Mouse (Mus musculus) T-cell, adult 2 months (primary cell): ENCODE data around the gene Kdm7a.

Source experiments
- DNase-seq: peaks from one replicate; pipeline ENCODE4 v3.0.0; 2022; ENCODE audit warnings: low spot score

Kdm7a gene

GRCm38 (mm10) chr6:39205650-39206580, 674 bp downstream of the Kdm7a start:
- peak; percentile 43 for DNase-seq

GRCm38 (mm10) chr6:39205064-39205649, 1.4 kb downstream of the Kdm7a start:
- peak; percentile 90 for DNase-seq

- no peak for DNase-seq
These were observed 2.1 kb downstream of the Kdm7a start for GRCm38 (mm10) chr6:39204444-39204843.

- no peak for DNase-seq
These were observed 3.4 kb downstream of the Kdm7a start for GRCm38 (mm10) chr6:39203236-39203635.

- no peak for DNase-seq
These were observed 13.6 kb downstream of the Kdm7a start for GRCm38 (mm10) chr6:39193006-39193405.

GRCm38 (mm10) chr6:39191518-39191917, 15.1 kb downstream of the Kdm7a start:
- DNase-seq: no peak

GRCm38 (mm10) chr6:39187227-39187626, 19.4 kb downstream of the Kdm7a start:
- peak; percentile 31 for DNase-seq

- no peak for DNase-seq
These were observed 37.5 kb downstream of the Kdm7a start for GRCm38 (mm10) chr6:39169089-39169488.

GRCm38 (mm10) chr6:39164891-39165290, 41.7 kb downstream of the Kdm7a start:
- no peak for DNase-seq

- DNase-seq: no peak
These were observed 44.6 kb downstream of the Kdm7a start for GRCm38 (mm10) chr6:39161975-39162374.

GRCm38 (mm10) chr6:39146041-39146440, 60.5 kb downstream of the Kdm7a start:
- no peak for DNase-seq

GRCm38 (mm10) chr6:39132556-39132955, 74.0 kb downstream of the Kdm7a start:
- DNase-seq: no peak

GRCm38 (mm10) chr6:39131480-39131879, 75.1 kb downstream of the Kdm7a start:
- DNase-seq: no peak

- DNase-seq: no peak
These were observed 81.9 kb downstream of the Kdm7a start for GRCm38 (mm10) chr6:39124719-39125118.

- no peak for DNase-seq
These were observed 85.9 kb downstream of the Kdm7a start for GRCm38 (mm10) chr6:39120685-39121084.

- DNase-seq: no peak
These were observed 88.1 kb downstream of the Kdm7a start for GRCm38 (mm10) chr6:39118456-39118881.

- peak; percentile 55 for DNase-seq
These were observed 88.8 kb downstream of the Kdm7a start, which contains the start of gene Parp12 for GRCm38 (mm10) chr6:39117584-39118455. Parp12 (minus strand) TSS chr6:39118349.

GRCm38 (mm10) chr6:39115438-39115837, 91.2 kb downstream of the Kdm7a start:
- no peak for DNase-seq

- no peak for DNase-seq
These were observed 93.4 kb downstream of the Kdm7a start for GRCm38 (mm10) chr6:39113141-39113540.

GRCm38 (mm10) chr6:39112701-39113100, 93.9 kb downstream of the Kdm7a start:
- no peak for DNase-seq

GRCm38 (mm10) chr6:39106812-39107211, 99.8 kb downstream of the Kdm7a start:
- no peak for DNase-seq

GRCm38 (mm10) chr6:39104631-39105030, 102.0 kb downstream of the Kdm7a start:
- DNase-seq: no peak
